Mouse (Mus musculus): Measurements from ENCODE around the gene Atp8b5.

Gene Atp8b5

DNA sequence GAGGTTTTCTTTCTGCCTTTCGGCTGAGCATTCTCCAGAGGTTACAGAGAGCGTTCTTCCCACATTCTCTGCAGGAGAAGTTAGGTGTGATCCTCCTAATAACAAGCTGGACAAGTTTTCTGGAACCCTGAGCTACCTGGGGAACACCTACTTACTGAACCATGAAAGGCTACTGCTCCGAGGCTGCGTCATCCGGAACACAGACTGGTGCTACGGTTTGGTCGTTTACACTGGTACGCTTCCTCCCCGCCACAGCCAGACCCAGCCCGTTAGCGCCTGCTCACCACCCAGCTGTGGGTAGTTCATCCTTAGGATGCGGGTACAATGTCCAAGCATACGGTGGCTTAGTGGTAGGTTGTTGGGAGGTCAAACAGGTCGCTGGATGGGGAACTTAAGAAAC is 55.4 kb downstream of the Atp8b5 start:
- DNase-seq (ENCODE audit: low read depth), result no peak

DNA sequence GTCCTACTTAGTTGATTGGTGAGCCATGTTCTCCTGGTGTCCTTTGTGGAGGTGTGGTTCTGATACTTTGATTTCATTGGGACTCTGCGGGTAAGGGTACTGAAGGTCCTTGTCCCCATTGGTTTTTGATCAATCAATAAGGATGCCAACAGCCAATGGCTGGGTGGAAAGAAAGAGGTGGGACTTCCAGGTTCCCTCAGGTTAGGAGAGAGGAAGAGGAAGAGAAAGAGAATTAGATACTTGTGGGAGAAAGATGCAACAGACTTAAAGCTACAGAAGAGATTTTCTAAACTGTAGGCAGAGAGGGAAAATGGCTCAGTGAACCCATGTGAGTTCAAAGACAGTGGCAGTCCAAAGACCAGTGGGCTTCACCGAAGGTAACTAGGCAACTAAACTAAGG is 60.2 kb downstream of the Atp8b5 start:
- DNase-seq (ENCODE audit: low read depth), result no peak

DNA sequence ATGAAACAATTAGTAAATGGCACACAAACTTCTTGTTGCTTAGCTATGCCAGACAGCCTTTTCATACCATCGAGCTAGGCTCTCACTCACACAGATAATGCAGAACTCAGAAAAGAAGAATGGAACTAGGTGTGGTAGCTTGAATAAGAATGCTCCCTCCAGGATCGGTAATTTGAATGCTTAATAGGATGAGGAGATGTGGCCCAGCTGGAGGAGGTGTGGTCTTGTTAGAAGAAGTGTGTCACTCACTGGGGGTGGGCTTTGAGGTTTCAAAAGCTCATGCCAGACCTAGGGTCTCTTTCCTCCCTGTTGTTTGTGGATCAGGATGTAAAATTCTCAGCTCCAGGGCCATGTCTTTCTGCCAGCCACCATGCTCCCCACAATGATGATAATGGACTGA is 67.8 kb downstream of the Atp8b5 start:
- no peak for DNase-seq (ENCODE audit: low read depth)

DNA sequence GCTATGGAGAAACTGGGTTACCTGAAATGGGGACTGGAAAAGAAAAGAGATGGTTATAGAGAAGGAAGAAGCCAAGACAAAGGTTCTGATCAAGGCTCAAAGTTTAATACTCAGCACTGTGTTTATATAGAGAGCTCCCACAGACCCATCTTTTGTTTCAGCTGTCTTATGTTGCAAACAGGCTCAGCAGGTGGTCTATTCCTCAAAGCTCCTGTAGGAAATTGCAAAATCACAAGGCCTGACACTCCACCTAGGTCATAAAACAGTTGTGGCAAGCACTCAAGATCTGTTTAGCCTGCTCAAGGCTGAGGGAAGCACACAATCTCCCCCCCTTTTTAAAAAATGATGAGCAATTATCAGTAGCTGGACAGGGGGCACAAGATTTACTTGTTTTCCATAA is 69.2 kb downstream of the Atp8b5 start:
- no peak for DNase-seq (ENCODE audit: low read depth)

DNA sequence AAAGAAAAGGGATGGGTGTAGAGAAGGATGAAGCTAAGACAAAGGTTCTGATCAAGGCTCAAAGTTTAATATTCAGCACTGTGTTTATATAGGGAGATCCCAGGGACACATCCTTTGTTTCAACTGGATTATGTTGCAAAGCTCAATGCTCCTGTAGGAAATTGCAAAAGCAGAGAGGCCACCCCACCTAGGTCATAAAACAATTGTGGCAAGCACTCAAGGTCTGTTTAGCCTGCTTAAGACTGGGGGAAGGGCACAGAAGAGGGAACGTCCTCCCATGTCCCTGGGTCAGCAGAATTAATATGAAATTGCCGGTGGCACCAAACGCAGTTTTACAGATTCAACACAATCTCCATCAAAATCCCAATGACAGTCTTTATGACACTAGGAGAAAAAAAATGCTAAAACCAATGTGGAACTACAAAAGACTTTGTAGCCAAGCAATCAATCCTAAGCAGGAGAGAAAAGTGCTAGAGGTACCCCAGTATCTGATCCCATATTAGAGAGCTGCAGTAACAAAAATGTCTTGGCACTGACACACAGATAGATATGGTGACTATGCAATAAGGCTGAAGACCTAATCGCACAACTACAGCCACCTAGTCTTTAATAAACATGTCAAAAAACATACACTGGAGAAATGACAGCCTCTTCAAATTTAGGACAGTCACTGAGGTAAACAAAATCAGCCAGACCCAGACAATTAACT is 73.3 kb downstream of the Atp8b5 start:
- DNase-seq (ENCODE audit: low read depth), result no peak

DNA sequence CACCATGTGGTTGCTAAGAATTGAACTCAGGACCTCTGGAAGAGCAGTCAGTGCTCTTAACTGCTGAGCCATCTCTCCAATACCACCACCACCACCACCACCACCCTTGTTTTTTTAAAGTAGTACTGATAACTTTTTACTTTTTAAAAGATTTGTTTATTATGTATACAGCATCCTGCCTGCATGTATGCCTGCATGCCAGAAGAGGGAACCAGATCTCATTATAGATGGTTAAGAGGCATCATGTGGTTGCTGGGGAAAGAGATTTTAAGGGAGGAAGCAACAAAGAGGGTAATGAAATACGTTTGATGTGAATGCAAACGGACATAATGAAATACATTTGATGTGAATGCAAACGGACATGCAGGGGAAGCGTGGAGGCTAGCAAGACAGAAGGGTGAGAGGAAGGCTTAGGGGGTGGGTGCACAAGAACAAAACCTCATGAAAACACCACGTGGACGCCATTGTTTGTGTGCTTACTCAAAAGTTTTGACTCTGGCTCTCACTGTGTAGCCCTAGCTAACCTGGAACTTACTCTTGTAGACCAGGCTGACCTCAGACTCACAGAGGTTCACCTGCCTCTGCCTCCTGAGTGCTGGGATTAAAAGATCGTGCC is 74.4 kb downstream of the Atp8b5 start:
- DNase-seq (ENCODE audit: low read depth), result no peak

DNA sequence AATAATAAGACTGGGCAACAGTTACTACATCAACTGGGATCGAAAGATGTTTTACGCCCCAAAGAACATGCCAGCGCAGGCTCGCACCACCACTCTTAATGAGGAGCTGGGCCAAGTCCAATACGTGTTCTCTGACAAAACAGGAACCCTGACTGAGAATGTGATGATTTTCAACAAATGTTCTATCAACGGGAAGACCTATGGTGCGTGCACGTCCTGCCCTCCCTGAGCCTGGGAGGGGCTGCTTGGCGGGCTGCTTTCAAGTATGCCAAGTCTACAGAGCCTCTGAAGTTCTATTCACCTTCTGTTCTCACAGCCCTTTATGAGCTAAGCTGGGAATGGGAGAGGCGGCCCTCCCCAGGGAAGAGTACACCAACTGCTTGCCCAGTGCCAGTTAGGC is 75.5 kb downstream of the Atp8b5 start:
- no peak for DNase-seq (ENCODE audit: low read depth)

DNA sequence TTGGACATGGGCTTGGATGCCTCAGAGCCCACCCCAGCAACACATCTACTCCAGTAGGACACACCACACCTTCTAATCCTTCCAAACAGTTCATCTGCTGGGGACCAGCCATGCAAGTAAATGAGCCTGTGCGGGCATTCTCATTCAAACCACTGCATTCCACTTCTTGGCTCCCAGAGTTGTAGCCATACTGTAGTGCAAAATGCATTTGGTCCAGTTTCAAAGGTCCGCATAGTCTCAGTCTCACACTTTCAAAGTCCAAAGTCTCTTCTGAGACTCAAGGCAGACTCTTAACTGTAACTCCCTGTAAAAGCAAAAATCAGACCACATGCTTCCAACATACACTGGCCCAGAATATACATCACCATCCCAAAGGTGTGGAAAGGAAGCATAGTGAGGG is 78.0 kb downstream of the Atp8b5 start:
- no peak for DNase-seq (ENCODE audit: low read depth)

DNA sequence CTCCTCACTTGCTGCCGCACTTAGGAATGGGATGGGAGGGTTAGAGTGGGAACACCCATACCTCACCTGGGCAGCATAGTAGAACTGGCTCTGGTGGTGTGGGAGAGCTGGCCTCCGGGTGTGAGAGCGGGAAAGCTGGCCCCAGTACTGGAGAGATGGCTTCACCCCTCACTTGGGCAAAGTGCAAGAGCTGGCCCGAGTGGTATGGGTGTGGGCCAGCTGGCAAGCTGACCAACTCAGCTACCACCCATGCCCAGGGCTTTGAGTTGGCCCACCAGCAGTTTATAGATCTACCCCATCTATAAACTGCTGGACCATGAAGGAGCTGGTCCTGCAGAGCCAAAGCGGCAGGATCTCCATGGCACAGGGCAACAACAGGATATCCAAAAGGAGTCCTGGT is 82.2 kb downstream of the Atp8b5 start:
- no peak for DNase-seq (ENCODE audit: low read depth)

DNA sequence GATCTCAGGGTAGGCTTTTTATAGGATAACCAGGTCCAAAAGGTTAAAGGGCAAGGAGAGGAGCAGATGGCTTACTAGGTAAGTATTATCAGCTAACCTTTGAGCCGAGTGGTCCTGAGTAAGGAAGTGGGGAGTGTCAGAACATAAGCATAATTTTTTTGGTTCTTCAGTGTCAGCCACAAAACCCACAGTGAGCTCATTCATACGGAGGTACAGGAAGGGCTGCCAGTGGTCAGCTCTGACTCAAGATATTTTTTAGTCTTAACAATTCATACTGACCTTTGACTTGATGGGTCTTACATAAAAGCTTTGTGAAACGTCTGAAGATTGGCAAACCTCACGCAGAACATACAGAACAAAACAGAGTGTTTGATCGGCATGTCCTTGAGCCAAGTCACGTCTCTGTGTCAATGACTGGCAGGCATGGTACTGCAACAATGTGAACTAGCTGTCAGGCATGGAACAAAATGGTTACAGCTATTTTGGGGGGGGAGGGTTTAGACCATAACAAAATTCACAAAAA is 83.1 kb downstream of the Atp8b5 start:
- DNase-seq (ENCODE audit: low read depth), result peak; percentile 35

DNA sequence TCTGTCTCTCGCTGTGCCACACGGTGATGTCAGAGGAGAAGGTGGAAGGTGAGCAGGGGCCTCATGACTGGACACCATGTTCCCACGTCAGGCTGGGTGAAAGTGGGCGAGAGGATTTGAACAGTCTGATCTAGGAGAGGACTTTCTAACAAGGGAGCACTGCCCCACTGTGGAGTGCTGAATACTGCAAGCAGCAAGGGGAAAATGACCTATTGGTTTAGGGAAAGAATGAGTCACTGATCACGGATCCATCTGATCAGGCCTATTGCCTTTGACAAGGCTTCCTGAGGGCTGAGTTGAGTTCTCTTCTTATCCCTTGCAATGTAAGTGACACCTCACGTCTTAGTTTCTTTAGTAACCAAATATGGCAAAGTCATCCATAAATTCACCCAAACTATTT is 86.7 kb downstream of the Atp8b5 start:
- no peak for DNase-seq (ENCODE audit: low read depth)

DNA sequence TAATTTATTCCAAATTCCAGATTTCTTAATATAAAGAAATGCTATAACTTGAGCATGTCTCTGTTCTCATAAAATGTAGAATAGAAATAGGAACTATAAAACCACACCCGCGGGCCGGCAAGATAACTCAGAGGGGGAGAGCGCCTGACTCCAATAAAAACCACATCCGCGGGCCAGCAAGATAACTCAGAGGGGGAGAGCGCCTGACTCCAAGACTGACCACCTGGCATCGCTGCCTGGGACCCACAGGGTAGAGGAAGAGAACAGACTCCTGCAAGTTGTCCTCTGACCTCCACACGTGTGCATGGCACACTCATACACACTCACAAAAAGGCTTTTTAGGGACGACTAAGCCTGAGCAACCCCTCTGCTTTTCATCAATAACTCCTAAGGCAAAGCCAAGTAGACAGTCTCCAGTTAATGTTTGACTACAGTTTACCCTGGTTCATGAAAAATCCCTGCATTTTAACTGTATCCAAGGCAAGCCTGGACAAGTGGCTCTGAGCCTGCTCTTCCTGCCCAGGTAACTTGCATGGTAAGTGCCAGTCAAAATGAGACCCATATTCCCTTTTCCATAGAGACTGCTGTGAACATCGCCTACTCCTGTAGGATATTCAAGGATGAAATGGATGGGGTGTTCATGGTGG is 98.1 kb downstream of the Atp8b5 start:
- DNase-seq (ENCODE audit: low read depth), result no peak

DNA sequence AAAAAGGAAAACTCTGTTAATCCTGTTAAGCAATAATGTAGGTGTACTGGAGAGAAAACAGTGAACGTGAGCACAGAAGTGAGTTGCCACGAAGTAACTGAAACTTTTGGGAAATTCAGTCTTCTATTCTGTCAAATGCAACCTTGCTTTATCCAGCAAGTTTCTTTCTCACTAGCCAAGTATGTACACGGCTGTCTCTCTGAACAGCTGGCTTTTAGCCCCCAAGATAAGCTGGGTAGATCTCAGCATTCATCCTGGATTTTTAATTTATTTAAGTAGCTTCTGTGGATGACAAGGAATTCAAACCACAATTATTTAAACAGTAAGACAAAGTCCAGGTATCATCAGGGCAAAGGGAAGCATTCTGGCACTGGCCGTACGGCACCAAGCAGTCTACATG is 100.3 kb downstream of the Atp8b5 start:
- DNase-seq (ENCODE audit: low read depth), result no peak

DNA sequence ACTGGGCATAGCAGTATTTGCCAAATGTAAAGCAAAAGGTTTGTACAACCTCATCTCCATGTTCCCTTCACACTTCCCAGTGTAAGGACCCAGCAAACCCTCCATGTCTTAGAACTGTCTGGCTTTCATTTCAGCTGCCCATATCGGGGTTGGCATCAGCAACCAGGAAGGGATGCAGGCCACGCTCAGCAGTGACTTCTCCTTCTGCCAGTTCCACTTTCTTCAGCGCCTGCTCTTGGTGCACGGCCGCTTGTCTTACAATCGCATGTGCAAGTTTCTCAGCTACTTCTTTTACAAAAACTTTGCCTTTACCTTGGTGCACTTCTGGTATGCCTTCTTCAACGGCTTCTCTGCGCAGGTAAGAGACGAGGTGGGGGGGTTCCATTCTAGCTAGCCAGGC is 100.8 kb downstream of the Atp8b5 start:
- no peak for DNase-seq (ENCODE audit: low read depth)

DNA sequence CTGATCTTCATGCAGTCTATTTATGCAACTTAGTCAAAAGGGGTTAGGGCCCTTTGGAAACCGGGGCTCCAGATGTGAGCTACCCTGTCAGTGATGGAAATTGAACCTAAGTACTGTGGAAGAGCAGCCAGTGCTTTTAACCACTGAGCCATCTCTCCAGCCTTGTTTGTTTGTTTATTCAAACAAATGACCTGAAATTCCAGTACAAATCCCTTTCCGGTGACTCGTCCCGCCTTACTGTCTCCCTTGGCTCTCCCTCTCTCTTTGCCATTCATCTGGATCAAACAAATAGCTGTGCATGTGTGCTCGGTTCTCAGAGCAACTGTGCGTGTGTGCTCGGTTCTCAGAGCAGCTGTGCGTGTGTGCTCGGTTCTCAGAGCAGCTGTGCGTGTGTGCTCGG is 104.4 kb downstream of the Atp8b5 start:
- peak; percentile 61 for DNase-seq (ENCODE audit: low read depth)

DNA sequence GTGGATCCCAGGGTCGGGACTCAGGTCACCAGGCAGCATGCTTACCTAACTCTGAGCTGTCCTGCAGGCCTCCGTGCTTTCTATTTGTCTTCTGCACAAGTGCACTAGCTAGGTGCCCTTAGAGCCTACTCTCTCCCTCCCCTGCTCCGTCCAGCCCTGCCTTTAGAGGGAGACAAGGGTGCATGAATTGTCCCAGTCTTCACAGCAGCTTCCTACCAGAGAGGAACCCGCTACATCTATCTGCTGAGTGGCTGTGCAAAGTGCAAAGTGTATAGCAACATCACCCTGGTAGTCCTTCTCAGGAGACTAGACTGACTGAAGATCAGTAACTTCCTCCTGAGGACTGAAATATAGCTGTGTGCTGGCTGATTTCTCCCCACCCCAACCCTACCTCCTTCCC is 105.2 kb downstream of the Atp8b5 start:
- DNase-seq (ENCODE audit: low read depth), result peak; percentile 50

DNA sequence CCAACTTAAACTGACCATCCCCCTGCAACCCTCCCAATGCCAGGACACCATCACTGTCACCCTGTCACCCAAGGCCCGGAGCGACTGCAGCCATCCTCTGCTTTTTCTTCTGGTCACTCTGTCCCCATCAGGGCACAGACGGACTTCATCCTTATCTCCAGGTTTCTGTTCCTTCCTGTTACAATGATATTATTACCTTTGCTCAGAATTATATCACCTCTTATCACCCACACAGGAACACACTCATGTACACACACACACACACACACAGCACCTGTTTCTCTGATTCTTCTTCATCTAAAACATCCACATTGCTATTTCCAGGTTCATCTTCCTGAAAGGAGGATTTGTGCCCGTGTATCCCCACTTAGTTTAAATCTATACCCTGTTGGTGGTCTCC is 107.3 kb downstream of the Atp8b5 start:
- DNase-seq (ENCODE audit: low read depth), result no peak

DNA sequence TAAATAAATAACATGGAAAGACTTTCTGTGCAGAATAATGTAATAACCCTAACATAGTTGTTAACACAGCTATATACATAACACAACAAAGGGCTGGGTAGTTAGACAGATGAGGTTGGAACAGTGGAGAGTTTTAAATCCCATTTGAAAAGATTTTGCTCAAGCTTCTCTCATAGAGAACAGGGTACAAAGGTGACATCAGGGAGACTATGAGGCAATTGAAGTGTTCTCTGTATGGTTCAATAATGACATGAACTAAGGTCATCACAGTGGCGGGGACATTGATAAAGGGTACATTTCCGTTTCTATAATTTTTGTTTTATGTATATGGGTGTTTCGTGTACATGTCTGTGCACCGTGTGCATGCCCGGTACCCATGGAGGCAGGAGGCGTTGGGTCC is 112.6 kb downstream of the Atp8b5 start:
- no peak for DNase-seq (ENCODE audit: low read depth)

DNA sequence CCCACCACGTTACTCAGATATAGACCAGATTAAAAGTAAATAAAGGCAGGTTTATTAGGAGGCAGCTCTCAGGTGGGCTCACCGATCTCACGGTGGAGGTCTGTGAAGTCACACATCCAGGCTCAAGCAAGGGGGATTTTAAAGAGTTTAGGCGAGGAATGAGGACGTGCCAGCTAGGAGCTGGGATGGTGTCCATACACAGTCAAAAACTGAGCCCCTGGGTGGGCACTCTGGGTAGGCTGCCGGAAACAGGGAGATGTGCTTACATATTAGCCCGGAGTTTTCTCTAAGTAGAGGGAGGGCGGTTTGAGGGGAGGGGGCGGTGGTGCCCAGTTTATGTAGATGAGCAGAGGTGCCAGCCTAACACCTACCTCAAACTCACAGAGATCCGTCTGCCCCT is 114.0 kb downstream of the Atp8b5 start:
- DNase-seq (ENCODE audit: low read depth), result no peak

DNA sequence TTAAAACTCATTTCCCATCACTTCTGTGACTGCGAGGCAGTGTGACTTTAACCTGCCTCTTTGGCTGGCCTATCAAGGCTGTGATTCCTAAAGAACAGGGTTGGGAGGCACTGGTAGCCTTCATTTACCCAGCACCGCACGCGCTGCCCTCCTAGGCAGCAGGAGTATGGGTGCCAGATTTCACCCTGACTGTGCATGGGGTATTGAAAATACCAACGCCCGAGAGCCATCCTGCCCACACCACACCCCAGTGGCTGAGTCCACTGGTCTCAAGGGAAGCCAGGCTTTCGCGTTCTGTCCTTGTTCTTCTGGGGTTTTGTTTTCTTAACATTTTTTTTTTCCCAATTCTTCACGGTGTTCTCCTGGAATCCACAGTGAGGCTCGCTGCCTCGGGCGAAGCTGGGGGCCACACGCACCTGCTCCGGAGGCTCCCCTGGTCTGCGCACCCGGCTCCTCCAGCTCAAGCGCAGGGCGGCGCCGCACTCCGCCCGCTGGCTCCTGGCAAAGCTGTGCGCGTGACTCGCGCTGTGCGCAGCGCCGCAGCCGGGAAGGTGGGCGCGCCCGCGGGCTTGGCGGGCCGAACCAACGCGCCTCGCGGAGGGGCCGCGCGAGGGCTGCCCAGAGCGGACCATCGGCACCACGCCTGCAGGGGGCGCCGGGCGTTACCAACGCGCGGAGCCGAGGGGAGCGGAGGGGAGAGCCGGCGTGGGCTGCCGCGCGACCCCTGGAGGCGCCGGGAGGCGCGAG is 114.6 kb downstream of the Atp8b5 start, which contains the start of gene Rusc2:
Gene Rusc2, plus strand, starts transcription at position 572 of the 747 bp plus-strand sequence.
- DNase-seq (ENCODE audit: low read depth), result peak; percentile 95

DNA sequence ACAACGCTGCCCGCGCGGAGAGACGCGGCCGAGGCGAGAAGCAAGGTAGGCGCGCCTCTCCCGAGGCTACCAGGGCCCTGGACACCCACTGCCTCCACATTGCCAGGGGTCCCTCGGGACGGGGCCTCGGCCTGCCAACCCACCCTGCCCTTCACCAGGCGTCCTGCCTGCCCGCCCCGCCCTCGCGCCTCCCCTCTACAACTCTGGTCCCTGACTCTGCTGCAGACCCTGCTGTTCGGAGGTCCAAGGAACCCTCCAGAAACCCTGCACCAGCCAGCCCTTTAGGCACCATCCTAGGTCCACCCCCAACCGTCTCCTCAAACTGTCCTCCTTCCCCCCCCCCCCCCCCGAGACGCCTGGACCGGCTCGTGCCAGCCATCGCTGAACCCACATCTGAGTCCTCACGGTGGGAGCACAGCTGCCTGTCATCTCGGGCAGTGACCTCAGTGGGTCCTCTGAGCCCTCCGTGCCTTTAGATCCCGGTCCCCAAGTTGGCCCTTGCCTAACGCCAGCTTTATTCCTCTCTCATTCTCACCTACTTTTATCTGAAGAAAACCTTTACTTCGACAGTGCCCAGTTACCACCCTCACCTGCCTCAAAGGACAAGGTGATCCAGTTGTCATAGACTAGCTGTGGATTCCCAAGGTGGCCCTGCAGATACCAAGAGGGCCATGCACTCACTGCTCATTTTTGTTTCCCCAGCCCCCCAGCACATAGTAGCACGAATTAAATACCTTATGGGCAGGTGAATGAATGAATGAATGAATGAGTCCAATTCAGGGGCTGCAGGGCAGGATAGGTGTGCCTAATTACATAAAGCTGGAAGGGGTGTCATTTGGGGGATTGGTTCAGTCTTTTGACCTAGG is 115.4 kb downstream of the Atp8b5 start:
- no peak for DNase-seq (ENCODE audit: low read depth)
